Mouse (Mus musculus): Measurements from ENCODE around the gene 1700021F07Rik.

Gene 1700021F07Rik

GRCm38 (mm10) chr2:173522376-173522775, at the start of gene 1700021F07Rik:
Gene 1700021F07Rik (plus strand): TSS chr2:173522586.
- DNase-seq, result no peak

DNA sequence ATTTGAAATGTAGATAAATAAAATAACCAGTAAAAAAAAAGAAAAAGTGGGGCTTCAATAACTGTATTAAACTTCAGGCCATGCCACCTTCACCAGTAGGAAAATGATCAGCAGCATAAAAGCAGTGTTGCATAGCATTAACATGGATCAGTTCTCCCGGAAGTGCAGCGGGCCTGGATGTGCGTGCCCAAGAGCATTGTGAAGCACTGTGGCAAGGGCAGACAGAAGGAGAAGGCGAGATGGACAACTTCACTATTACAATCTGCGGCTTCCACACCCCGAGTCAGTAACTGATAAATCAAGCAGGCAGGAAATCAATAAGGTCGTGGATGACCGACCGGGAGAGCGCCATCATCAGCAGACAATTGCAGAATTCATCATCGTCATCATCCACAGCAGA, 49.2 kb upstream of the 1700021F07Rik start:
- DNase-seq, result peak; percentile 1

- DNase-seq, result peak; percentile 27
These were observed 43.3 kb upstream of the 1700021F07Rik start for GRCm38 (mm10) chr2:173479050-173479449.

DNA sequence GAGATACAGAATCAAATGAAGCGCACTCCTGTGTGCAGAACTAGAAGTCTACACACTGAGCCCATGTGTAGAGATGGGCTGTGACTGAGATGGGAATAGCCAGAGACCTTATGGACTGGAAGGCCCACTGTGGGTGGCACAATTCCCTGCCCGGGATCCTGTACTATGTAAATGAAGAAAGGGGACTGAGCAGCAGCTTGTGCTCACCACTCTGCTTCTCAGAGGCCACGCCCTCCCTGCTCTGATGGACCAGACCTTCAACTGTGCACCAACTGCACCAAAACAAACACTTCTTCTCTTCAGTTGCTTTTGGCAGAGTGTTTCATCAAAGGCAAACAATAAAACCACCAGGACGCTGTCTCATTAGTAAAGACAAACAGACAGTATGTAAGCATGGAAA, 37.9 kb upstream of the 1700021F07Rik start:
- DNase-seq, result no peak

- DNase-seq, result no peak
These were observed 22.8 kb upstream of the 1700021F07Rik start for GRCm38 (mm10) chr2:173499612-173500011.

- no peak for DNase-seq
These were observed 8.4 kb upstream of the 1700021F07Rik start for GRCm38 (mm10) chr2:173513977-173514376.

GRCm38 (mm10) chr2:173515186-173515585, 7.2 kb upstream of the 1700021F07Rik start:
- no peak for DNase-seq

DNA sequence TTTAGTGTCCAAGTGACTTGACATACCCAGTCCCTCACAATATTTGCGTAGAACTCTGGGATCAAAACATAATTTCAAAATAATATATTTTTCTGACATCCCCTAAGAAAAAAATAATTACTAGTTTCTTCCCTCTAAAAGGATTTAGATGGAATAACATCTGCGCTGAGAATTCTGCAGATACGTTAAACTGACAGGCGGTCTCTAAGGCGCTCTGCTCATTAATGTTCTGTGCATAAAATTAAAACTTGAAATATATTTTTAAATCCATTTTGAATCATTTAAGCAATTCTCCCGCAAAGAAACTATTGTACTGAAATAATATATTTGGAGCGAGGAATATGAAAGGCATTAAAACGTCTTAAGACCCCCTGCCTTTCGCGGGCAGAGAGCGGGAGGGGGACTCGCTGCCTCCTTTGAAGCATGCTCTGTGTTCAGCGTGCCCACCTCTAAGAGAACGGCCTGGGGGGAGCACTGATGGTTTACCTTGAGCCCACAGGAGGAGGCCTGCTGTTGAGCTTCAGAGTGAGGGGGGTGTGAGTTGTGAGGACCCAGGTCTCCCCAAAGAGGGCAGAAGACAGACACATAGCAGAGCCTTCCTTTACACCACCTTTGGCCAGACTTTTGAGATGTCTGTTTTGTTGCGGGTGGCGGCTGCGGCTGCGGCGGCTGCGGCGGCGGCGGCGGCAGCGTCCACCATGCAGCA, 6.1 kb upstream of the 1700021F07Rik start:
- no peak for DNase-seq

DNA sequence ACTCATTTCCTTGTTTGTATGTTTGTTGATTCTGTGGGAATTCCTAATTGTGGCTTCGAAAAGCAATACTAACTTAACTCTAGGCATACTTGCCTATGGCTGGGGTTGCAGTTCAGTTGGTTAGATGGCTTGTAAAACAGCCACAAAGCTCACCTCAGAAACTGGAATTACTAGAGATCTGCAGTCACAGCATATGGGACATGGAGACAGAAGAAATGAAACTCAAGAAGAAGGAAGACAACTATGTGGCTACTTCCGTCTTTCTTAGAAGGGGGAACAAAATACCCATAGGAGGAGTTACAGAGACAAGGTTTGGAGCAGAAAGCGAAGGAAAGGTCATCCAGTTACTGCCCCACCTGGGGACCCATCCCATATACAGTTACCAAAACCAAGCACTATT, 6.1 kb downstream of the 1700021F07Rik start:
- DNase-seq, result no peak

DNA sequence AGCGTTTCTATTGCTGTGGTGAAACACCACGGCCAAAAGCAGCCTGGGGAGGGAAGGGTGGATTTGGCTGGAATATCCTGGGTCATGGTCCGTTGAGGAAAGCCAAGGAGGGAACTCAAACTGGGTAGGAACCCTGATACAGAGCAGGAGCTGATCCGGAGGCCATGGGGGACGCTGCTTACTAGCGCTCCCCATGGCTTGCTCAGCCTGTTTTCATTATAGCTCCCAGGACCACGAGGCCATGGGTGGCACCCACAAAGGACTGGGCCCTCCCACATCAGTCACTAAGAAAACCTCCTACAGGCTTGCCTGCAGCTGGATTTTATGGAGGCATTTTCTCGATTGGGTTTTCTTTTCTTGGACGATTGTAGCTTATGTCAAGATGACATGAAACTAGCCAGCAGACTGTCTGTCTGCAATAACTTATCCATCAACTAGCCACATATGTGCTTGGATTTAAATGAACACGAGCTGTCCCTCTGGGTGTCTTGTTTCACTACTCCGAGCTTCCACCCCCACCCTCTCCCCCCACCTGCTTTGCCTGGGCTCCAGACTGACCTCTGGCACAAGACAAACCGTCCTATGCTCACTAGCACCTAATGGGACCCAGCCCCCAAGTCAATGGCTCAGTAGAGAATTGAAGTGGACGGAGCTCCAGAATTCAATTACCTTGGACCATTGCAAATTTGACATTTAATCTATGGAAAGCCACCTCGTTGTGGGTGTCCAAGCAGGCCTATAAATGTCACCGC, 10.5 kb downstream of the 1700021F07Rik start:
- no peak for DNase-seq

- no peak for DNase-seq
These were observed 12.2 kb downstream of the 1700021F07Rik start for GRCm38 (mm10) chr2:173534581-173534980.

DNA sequence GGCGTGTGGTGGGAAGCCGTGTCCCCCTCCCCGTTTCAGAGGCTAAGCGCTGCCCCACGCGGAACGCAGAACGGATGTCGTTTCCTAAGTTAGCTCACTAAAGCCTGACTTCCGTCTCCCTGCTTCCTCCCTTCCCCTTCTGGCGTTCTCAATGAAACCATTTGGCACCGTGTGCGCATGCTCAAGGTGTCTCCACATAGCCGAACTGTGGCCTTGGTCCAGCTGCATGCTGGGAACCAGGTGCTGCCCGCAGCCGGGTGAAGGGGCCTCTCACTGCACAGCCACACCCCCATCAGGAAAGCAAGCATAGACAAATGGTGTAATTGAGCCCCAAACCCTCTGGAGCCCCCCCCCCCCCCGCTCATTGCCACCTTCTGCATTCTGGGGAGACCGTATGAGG, 13.0 kb downstream of the 1700021F07Rik start:
- DNase-seq, result no peak

DNA sequence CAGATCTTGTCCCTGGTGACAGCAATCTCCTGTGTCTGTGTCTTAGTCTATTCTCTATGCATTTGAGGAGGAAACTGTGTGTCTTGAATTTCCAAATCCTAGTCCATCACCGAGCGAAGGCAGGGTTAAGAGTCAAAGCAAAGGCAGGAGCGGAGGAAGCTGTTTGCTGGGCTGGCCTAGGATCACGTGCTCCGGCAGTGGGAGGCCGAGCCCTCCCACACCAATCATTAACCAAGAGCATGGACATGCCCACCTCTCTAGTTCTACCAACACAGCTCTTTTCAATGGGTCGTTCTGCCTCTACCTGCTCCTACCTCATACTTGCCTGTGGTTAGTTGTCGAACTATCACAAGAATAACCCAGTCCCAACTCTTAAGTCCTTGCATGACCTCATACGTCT, 13.5 kb downstream of the 1700021F07Rik start:
- DNase-seq, result peak; percentile 54

- no peak for DNase-seq
These were observed 17.4 kb downstream of the 1700021F07Rik start for GRCm38 (mm10) chr2:173539781-173540180.

DNA sequence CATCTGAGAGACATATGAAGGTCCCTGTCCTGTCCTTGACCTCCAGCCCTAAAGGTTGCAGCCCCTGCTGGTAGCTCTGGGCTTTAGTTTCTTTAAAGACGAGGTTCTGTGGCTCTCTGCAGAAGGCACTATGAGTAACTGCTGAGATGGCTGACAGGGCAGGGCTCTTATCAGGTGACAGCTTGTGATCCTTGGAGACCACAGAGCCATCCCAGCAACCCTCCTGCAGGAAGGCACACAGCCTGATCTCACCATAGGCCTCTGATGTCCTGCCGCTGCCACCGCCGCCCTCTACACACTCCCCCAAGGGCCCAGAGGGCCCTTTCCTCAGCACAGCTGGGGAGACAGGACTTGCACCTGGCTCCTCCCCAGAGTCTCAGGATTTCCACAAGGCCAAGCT, 19.4 kb downstream of the 1700021F07Rik start:
- no peak for DNase-seq

DNA sequence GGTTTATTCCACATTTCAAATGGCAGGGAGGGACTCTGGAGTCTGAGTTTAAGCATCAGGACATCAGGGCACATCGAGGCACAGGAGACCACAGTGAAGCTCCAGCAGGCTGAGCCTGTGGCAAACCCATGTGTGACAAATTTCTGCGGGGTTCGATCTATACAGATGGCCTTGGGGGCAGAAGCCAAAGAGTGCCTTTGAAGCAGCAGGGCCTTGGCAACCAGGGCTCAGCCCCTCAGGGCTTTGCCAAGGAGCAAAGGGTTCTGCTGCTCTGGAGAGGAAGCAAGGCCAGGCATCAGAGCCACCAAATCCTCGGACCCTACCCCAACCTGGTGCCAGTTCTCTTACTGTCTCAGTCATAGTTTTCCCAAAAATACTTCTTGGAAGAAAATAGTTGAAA, 20.3 kb downstream of the 1700021F07Rik start:
- no peak for DNase-seq

DNA sequence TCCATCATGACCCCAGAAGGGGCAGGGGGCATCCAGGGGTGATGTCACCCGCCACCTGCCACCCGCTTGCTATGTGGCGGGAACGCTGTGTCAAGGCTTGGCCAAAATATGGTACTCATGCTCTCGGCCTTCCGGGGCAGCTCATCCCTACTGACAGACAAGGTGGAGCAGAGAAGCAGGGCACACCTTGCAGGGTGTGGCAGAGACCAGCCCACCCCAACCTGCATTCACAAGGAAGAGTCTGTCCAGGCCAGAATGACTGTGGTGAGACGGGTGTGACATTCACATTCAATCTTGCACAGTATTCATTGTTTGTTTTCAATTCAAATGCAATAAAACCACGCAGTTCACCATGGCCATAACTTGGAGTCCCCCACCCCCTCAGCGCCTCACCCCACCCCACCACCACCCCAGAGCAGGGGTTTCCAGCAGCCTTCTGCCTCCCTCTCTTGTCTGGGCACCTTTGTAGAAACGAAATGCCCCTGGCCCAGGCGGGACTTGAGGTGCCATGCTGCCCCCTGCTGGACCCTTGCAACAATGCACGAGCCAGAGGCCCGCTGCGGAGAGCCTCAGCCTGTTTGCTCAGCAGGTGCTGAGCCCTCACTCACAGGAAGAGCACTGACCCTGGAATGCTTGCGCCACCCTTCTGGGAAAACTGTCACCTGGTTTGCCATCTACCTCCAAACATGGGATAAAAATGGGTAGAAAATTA, 23.8 kb downstream of the 1700021F07Rik start:
- peak; percentile 90 for DNase-seq

- peak; percentile 53 for DNase-seq
These were observed 26.9 kb downstream of the 1700021F07Rik start for GRCm38 (mm10) chr2:173549236-173549635.

- no peak for DNase-seq
These were observed 28.3 kb downstream of the 1700021F07Rik start for GRCm38 (mm10) chr2:173550681-173551080.

- DNase-seq, result no peak
These were observed 31.5 kb downstream of the 1700021F07Rik start for GRCm38 (mm10) chr2:173553863-173554262.

DNA sequence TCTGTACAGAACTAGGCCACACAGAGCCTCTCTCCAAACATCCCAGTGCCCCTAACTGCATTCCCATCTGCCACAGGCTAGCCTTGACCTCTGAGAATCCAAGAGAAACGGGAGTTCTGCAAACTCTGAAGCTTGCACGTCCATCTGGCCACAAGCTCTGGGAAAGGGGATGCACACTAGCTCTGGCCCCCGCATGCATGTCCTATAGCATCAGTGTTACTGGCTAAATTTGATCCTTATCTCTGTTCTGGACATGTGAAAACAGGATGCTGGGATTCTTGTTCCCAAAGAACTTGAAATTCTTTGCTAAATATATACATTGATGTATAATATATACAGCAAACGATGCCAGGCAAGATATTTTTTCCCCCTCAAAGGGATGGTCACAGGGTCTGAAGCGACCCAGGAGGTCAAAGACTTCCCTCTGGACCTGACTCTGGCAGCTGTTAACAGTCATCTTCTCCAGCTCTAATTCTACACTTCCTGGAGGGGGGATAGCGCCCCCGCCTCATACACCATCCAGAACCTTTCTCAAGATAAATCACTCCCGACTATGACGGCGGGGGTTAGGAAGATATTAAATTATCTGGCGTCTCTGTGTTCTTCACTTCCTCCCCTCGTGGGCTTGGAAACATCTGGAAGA, 36.5 kb downstream of the 1700021F07Rik start:
- DNase-seq, result peak; percentile 77

DNA sequence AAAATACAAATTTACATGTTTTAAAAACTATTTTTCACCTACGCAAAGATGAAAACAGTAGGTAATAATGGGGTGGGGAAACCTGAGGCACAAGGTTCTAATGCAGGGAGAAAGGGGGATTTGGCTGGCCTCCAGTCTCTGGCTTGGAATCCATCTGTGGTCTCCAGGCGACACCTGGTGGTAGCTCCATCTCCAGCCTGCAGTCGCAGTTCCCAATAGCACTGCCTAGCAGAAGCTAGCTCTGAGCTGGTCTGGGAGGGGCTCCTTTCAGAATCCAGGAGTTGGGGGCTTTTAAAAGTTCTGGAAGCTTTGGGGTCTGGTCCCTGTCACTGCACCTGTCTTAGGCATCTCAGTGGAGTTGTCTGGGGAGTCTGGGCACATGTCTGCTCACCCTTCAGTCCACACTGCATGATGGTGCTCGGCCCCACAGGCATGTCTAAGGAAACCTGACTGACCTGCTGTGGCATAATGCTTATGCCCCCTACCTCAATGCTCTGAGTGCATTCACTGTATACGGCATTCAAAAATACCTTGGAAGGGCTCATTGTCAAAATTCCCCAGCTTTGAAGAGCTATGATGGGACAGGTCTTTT, 39.6 kb downstream of the 1700021F07Rik start:
- DNase-seq, result peak; percentile 89

DNA sequence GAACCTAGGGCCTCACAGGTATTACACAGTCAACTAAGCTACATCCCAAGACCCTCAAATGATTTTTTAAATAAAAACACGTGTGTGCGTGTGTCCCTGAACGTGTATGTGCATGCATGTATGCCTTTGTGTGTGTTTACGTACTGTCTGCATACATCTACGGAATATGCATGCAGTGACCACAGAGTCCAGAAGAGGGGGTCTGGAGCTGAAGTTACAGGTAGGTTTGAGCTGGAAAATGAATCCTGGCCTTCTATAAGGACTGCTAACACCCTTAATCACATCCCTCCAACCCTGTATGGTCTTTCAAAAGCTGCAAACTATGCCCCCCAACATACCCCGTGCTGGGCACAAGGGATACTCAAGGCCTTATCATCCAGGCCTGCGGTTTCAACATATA, 41.0 kb downstream of the 1700021F07Rik start:
- DNase-seq, result no peak

Data from kidney, postnatal 10 days (tissue).